Mouse (Mus musculus): ENCODE results near the gene Tex22. TPM values are rescaled to one million over a fixed set of nuclear protein-coding genes. Genes with fewer than 3 reads are reported as not detected.

Tex22 gene
- total RNA-seq (2023): 1.5 TPM

DNA sequence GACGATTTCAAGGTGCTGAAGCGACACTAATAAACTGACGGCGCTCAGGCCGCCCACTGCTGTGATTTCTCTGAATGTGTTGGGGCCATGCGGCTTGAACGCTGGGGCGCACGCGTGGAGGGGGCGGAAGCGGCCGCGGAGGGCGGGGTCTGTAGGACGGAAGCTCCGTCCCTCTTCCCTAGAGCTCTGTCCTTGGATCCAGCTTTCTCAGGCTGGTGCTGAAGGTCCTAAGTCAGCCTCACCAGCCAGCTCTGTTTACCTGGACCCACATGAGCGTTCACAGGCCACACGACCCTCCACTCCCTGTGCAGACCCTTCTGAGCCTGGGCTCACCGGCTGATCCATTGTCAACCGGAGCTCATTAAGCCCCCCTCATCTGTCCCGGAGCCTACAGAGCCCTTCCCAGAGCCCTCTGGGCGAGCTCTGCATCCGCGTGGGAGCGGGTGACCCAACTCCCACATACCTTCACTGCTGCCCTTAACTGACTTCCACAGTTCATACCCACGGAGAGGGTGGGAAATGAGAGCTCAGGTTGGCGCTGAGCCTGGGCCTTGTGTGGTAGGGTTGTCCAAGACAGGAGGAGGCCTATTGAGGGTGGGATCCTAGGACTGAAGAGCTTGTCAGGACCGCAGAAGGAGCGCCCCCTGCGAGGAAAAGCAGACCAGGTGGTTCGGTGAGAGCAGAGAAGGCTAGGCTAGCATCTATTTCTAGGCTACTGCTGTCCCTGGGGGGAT is at the start of gene Tex22:
Gene Tex22, plus strand, starts transcription at position 174 of the 734 bp plus-strand sequence.

DNA sequence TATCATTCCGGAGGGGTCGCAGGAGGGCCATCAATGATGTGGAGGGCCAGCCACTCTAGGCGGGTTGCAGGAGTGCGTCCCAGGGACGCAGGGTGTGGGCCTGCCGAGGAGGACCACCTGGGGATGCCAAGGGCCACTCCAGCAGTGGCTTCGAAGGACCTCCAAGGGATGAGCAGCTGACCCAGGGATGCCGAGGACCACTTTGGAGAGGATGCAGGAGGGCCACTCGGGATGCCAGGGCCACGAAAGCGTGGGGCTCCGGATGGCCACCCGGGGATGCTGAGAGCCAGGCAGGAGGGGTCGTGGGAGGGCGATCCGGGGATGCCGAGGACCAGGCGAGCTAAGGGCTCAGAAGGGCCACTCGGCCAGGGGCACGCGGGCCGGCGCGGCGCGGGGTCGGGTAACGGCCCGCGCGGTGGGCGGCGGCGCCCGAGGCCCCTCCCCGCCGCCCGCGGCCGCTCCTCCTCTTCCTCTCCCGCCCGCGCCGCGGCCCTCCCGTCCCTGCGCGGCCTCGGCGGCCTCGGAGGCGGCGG is 23.5 kb downstream of the Tex22 start, which contains the start of gene Mta1:
Gene Mta1, plus strand, starts transcription at position 530 of the 533 bp plus-strand sequence.

Other genes starting within 250 kb of the Tex22 start
- 33.8 TPM for gene Cdca4, start 245.1 kb upstream of the Tex22 start, total RNA-seq (2023)
- gene Gpr132, start 206.3 kb upstream of the Tex22 start, total RNA-seq (2023): 227 TPM
- gene Jag2, start 144.7 kb upstream of the Tex22 start, total RNA-seq (2023): 8.6 TPM
- gene Nudt14, start 132.4 kb upstream of the Tex22 start, total RNA-seq (2023): 19.4 TPM
- gene Btbd6, start 98.0 kb upstream of the Tex22 start, total RNA-seq (2023): 33.3 TPM
- gene Brf1, start 73.8 kb upstream of the Tex22 start, total RNA-seq (2023): 200 TPM
- gene Pacs2, start 60.0 kb upstream of the Tex22 start, total RNA-seq (2023): 92.2 TPM
- gene Mta1, start 23.8 kb downstream of the Tex22 start, total RNA-seq (2023): 91.0 TPM
- gene Crip2, start 65.7 kb downstream of the Tex22 start, total RNA-seq (2023): 22.3 TPM
- 953 TPM for gene Crip1, start 71.8 kb downstream of the Tex22 start, total RNA-seq (2023)
- 9.1 TPM for gene Tedc1, start 81.9 kb downstream of the Tex22 start, total RNA-seq (2023)
- gene Tmem121, start 111.4 kb downstream of the Tex22 start, total RNA-seq (2023): 1.1 TPM